Mouse (Mus musculus) liver, embryonic 12.5 days (tissue): Measurements from ENCODE around the gene Obp1b. TPM values are rescaled to one million over a fixed set of nuclear protein-coding genes. Genes with fewer than 3 reads are reported as not detected.
"Not testable (repeated sequence)": the region's sequence is repeated elsewhere in the genome, so short reads cannot be mapped to it uniquely, and the experiment has no call there.

Source experiments
- ATAC-seq: fragments of 200-750 bp; cut with Nextera tagmentation; 2 replicates; pipeline ENCODE4 v1.8.0; 2017; ENCODE audit warnings: moderate number of reproducible peaks, mild to moderate bottlenecking, moderate library complexity
- H3K27ac ChIP-seq: fragments of 300-500 bp; sonication (generic); 2 replicates; pipeline ENCODE4 v1.5.1; 2016; ENCODE audit warnings: mild to moderate bottlenecking
- H3K27me3 ChIP-seq: fragments of 300-500 bp; sonication (generic); replicated peaks from 2 replicates; pipeline ENCODE4 v1.6.1; 2016; ENCODE audit warnings: mild to moderate bottlenecking, moderate library complexity
- H3K36me3 ChIP-seq: fragments of 300-500 bp; sonication (generic); 2 replicates; pipeline ENCODE4 v1.6.1; 2016; ENCODE audit warnings: mild to moderate bottlenecking, moderate library complexity
- H3K4me1 ChIP-seq: fragments of 300-500 bp; sonication (generic); 2 replicates; pipeline ENCODE4 v1.6.1; 2016
- H3K4me2 ChIP-seq: fragments of 300-500 bp; sonication (generic); 2 replicates; pipeline ENCODE4 v1.6.1; 2016; ENCODE audit warnings: mild to moderate bottlenecking, moderate library complexity
- H3K4me3 ChIP-seq: fragments of 300-500 bp; sonication (generic); 2 replicates; pipeline ENCODE4 v1.5.1; 2016; ENCODE audit warnings: mild to moderate bottlenecking, moderate library complexity
- H3K9ac ChIP-seq: fragments of 300-500 bp; sonication (generic); 2 replicates; pipeline ENCODE4 v1.6.1; 2016; ENCODE audit warnings: mild to moderate bottlenecking, moderate library complexity
- H3K9me3 ChIP-seq: fragments of 300-500 bp; sonication (generic); replicated peaks from 2 replicates; pipeline ENCODE4 v1.6.1; 2016; ENCODE audit warnings: mild to moderate bottlenecking, moderate library complexity
- WGBS: fragments of 180-500 bp; shearing (Covaris S2); methylation state at CpG from one replicate; pipeline ENCODE4 v1.1.7; 2016; ENCODE audit not compliant: insufficient replicate concordance; 5-methylcytosine and 5-hydroxymethylcytosine counted together
- polyA plus RNA-seq: library from polyadenylated mRNA; unstranded; fragments of >200 nt; fragmentation: Nextera tagmentation; extraction: Ambion mirVana; gene quantifications from 2 replicates; pipeline ENCODE4 v1.2.1, GENCODE M21; 2016

Gene Obp1b
- not detected in 2 replicates for polyA plus RNA-seq

- WGBS = no CpG with 5 or more reads among the region's 3 CpGs
- H3K4me1 ChIP-seq, H3K36me3 ChIP-seq, H3K9me3 ChIP-seq, H3K4me2 ChIP-seq, H3K27ac ChIP-seq, H3K27me3 ChIP-seq, H3K4me3 ChIP-seq, ATAC-seq, H3K9ac ChIP-seq: not testable (repeated sequence)
Observed at GRCm38 (mm10) chrX:78186477-78186876, at the start of gene Obp1b. TSS of gene Obp1b (plus strand) at chrX:78186777.

- H3K27me3 ChIP-seq, H3K27ac ChIP-seq, H3K4me2 ChIP-seq, H3K4me1 ChIP-seq, H3K9ac ChIP-seq, ATAC-seq, H3K4me3 ChIP-seq, H3K9me3 ChIP-seq, H3K36me3 ChIP-seq: not testable (repeated sequence)
- 32% methylated on average over 1 of the region's 1 CpGs for WGBS
Observed at GRCm38 (mm10) chrX:78202220-78202619, 15.6 kb downstream of the Obp1b start.

- ATAC-seq = no peak
- no peak overlapping the region for H3K9ac ChIP-seq
- 80% methylated on average over 5 of the region's 5 CpGs for WGBS
- no peaks in the 10 kb centered on the region for H3K27me3 ChIP-seq
- H3K36me3 ChIP-seq = no peaks in the 10 kb centered on the region
- H3K4me1 ChIP-seq = no peaks in the 10 kb centered on the region
- no peak overlapping the region for H3K27ac ChIP-seq
- H3K9me3 ChIP-seq = no peaks in the 10 kb centered on the region
- H3K4me3 ChIP-seq = no peak overlapping the region
- H3K4me2 ChIP-seq = no peak overlapping the region
Observed at GRCm38 (mm10) chrX:78202829-78203228, 16.3 kb downstream of the Obp1b start.

Other genes starting within 250 kb of the Obp1b start
- gene Obp1a, start 95.4 kb upstream of the Obp1b start, polyA plus RNA-seq = not detected in 2 replicates
- not detected in 2 replicates for gene Gm5938, start 61.3 kb upstream of the Obp1b start, polyA plus RNA-seq
- gene Gm14743, start 59.1 kb downstream of the Obp1b start, polyA plus RNA-seq = not detected in 2 replicates
- gene 4930480E11Rik, start 182.9 kb downstream of the Obp1b start, polyA plus RNA-seq = not detected in 2 replicates